Mouse (Mus musculus) Patski (cell line): ENCODE results near the gene Ptprt. TPM values are rescaled to one million over a fixed set of nuclear protein-coding genes. Genes with fewer than 3 reads are reported as not detected.
"Not testable (repeated sequence)": the region's sequence is repeated elsewhere in the genome, so short reads cannot be mapped to it uniquely, and the experiment has no call there.

Source experiments
- ATAC-seq: fragments of 100-300 bp; one replicate; pipeline ENCODE4 v1.8.0; 2021
- CTCF ChIA-PET: fragments of 350-600 bp; sonication (Branson Sonifier 250); formaldehyde crosslinking; loops from one replicate; lab custom pipeline; 2022; ENCODE audit warnings: inconsistent platforms; lab: Charles Lee
- POLR2A ChIA-PET: fragments of 350-600 bp; sonication (Branson Sonifier 250); formaldehyde crosslinking; loops from one replicate; lab custom pipeline; 2022; ENCODE audit warnings: antibody characterized with exemption, inconsistent platforms; lab: Charles Lee
- DNase-seq: peaks from one replicate; pipeline ENCODE4 v3.0.0-alpha.2; 2011; ENCODE audit warnings: low read depth, low spot score
- H3K27me3 ChIP-seq: fragments of 371-371 bp; one replicate; pipeline ENCODE4 v1.5.1; 2021
- CTCF ChIP-seq: fragments of 100-300 bp; IDR thresholded peaks from one replicate; pipeline ENCODE4 v1.5.1; 2021
- in situ Hi-C: fragments of 300-500 bp; cut with MboI; formaldehyde crosslinking; loops from 3 replicates; pipeline ENCODE4 v1.11.1; 2018; ENCODE audit warnings: low pct_unique_long_range_greater_than_20kb, mixed read lengths
- polyA plus RNA-seq: library from polyadenylated mRNA; unstranded; gene quantifications from one replicate; pipeline ENCODE4 v1.2.3, GENCODE M21; 2021

Gene Ptprt
- polyA plus RNA-seq, 1 experiment from 2014 or later: 0.01 TPM

DNA sequence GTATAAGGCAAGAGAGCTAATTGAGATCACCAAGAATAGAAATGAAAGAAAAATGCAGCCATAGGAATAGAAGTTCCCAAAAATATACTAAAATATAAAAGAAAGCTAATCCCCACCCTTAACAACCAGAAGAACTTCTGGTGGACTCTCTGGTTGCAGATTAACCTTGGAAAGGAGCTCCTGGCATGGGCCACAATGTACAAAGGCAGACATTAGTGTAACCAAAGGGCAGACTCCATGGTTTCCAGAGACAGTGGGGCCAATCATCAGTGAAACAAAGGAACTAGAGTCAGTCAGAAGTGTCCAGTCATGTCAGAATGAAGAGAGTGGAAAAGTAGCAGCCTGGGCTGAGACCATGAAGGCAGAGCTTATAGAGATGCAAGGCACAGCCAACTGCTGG, 440.4 kb downstream of the Ptprt start:
- ATAC-seq: no peak
- TF ChIP-seq CTCF: no peak
- no peaks in the 10 kb centered on the region for H3K27me3 ChIP-seq
- POLR2A ChIA-PET: interaction anchor here (0.6 kb wide), 1 partner anchor 8 kb away, joined by 4 read pairs; no protein-coding TSS in a partner anchor
- CTCF ChIA-PET: interaction anchor here (1.3 kb wide), 1 partner anchor 17 kb away, joined by 3 read pairs; no protein-coding TSS in a partner anchor
- in situ Hi-C loops: no loop called here
- no peak for DNase-seq

DNA sequence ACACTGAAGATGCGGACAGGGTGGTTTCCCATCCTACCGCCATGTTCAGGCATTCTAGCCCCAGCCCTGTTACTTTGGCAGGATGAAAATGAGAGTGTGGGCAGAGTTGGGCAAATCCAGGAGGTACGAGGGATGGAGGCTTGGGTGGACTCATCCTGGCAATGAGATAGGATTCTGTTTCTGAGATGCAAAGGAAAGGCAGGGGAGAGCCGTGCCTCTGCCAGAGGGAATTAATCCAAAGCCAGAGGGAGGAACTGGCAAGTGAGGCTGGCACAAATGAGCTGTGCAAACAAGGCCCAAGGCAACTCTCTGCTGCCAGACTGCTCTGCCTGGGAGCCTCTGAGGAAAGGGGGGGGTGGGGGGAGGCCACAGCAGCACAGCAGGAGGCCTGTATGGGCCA, 441.4 kb downstream of the Ptprt start:
- ChIA-PET POLR2A (no interaction called here), CTCF (no interaction called here)
- ATAC-seq (no peak), DNase-seq (no peak)
- no peaks in the 10 kb centered on the region for H3K27me3 ChIP-seq
- no peak for TF ChIP-seq CTCF
- in situ Hi-C loops: no loop called here

DNA sequence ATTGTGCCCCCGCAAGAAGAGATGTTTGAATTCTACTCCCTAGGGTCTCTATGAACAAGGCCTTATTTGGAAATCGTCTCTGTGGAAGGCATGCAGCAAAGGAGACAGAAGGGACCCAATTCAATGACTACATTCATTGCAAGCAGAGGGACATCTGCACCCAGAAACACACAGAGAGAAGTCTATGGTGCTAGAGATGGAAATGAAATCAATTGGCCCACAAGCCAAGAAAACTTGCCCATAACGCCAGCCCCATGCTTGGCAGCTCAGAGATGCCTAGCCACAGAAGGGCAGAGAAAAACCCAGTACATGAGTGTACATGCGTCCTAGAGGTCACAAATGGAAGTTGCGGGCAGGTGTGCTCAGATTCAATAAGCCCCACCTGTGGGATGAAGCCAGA, 443.1 kb downstream of the Ptprt start:
- POLR2A ChIA-PET: no interaction called here
- no peak for TF ChIP-seq CTCF
- CTCF ChIA-PET: interaction anchor here (1.0 kb wide), 1 partner anchor 10 kb away, joined by 3 read pairs; no protein-coding TSS in a partner anchor
- in situ Hi-C loops: no loop called here
- DNase-seq: no peak
- no peak for ATAC-seq
- no peaks in the 10 kb centered on the region for H3K27me3 ChIP-seq

DNA sequence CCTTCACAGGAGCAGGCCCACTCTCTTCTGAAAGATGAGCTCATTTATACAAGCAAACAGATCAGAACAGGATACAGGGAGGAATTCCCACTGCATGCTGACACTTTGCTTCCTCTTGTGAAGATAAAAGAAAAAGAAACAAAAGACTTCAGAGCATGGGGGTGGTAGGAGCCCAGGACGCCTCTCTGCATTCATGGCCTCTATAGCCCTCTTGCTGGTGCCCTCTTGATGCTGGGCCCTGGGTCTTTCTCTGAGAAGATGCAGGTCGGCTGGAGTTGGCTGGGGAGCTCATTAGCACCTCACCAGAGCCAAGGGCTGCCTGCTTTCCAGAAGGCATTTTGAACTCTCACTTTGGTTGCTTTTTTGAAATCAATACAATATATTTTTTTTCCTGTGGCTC, 448.6 kb downstream of the Ptprt start:
- TF ChIP-seq CTCF: no peak
- ATAC-seq: no peak
- ChIA-PET CTCF (interaction anchor here (1.3 to 1.4 kb wide), 2 partner anchors 13 to 16 kb away, joined by 3 read pairs; no protein-coding TSS in a partner anchor), POLR2A (interaction anchor here (0.7 kb wide), 1 partner anchor 179 kb away, joined by 3 read pairs; no protein-coding TSS in a partner anchor)
- no peak for DNase-seq
- H3K27me3 ChIP-seq: no peaks in the 10 kb centered on the region
- in situ Hi-C loops: no loop called here

DNA sequence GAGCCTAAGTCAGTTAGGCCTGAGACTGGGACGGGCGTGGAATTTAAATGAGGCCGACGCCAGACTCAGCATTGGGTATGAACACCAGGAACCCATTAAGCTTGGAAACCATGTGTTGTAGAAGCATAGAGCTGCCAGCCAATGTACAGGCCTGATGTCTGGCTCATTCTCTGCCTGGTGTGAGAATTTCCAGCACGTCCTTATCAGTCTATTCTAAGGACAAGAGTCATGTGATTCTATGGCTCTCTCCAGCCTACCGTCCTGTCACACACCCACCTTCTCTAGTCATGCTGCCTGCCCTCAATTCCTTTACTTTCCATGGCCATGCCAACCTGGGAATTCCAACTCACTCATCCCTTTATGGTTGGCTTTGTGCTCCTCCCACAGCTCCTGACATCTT, 450.4 kb downstream of the Ptprt start:
- ATAC-seq: no peak
- no peaks in the 10 kb centered on the region for H3K27me3 ChIP-seq
- ChIA-PET CTCF (no interaction called here), POLR2A (no interaction called here)
- in situ Hi-C loops: no loop called here
- DNase-seq: no peak
- no peak for TF ChIP-seq CTCF

DNA sequence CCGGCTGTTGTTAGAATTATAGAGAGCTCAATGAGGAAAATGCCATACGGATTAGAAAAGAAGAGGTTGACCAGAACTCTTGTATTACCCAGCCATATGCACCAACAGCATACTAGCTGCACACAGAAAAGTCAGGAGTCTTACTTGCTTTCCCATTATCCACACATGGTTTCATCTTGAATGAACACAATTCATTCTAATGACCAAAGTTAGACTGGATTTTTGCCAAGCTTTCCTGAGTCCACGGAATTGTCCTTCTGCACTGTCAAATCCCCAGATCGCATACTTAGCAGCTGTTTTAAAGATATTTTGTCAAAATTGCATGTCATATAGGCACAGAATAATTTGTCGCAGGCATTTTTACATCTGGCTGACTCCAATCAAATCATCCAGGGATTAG, 463.6 kb downstream of the Ptprt start:
- no peaks in the 10 kb centered on the region for H3K27me3 ChIP-seq
- ChIA-PET POLR2A (interaction anchor here (0.6 kb wide), 1 partner anchor 33 kb away, joined by 4 read pairs; no protein-coding TSS in a partner anchor), CTCF (no interaction called here)
- TF ChIP-seq CTCF: no peak
- DNase-seq (no peak), ATAC-seq (no peak)
- in situ Hi-C loops: no loop called here

DNA sequence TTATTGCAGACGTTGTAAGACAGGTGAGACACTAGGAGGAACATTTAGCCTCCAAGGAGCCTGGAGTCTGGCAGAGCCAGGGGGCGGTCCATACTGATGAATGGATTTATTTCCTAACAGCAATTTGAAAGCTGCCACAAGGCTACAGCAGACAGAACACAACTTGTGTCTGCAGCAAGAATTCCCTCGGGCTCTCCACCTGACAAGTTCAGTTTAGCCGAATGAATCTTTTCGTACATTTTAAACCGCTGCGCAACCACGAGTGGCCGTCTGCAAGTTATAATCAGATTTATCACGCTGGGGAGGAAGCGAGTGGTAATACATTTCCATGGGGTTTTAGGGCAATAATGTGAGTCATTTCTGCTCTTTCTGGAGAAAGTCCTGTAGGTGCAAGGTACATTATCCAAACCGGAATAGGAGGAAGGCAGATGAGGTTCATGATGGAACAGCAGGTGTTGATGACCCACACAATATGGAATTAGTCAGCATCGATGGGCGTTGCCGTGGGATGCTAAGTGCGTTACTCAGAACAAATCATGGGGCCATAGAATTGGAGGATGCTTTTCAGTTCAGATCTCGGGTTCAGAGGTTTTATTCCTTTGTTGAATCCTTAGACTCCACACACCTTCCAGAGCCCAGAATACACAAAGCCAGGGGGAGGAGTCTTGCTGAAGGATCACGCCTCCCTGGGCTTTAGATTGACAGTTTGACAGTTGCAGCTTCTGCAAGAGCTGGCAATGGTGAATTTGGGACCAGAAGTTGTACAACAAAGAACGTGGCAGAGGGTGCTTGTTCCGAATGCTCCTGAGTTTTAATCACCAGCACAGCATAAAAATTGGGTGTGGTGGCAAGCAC, 478.1 kb downstream of the Ptprt start:
- no peak for ATAC-seq
- no peak for TF ChIP-seq CTCF

DNA sequence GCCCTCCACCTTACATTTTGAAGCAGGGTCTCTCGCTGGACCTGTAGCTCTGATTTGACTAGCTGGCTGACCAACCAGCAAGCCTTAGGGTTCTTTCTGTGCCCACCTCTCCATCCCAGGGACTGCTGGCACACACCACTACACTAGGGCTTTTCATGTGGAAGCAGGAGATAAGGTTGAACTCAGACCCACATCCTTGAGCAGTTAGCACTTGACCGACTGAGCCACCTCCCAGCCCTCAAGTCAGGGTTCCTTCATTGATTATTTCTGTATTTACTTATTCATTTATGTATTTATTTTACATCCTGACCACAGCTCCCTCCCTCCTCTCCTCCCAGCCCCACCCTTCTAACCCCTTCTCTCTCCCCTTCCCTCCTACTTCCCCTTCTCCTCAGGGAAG, 479.1 kb downstream of the Ptprt start:
- no peak for TF ChIP-seq CTCF
- CTCF ChIA-PET: no interaction called here
- POLR2A ChIA-PET: no interaction called here
- no peak for ATAC-seq
- in situ Hi-C loops: no loop called here
- no peak for DNase-seq
- no peaks in the 10 kb centered on the region for H3K27me3 ChIP-seq

More for the DNA sequence above, 478.1 kb downstream of the Ptprt start:
- CTCF ChIA-PET: no interaction called here
- POLR2A ChIA-PET: interaction anchor here (0.7 kb wide), 1 partner anchor 692 kb away, joined by 4 read pairs; no protein-coding TSS in a partner anchor
- H3K27me3 ChIP-seq: no peaks in the 10 kb centered on the region
- in situ Hi-C loops: no loop called here
- DNase-seq: no peak

DNA sequence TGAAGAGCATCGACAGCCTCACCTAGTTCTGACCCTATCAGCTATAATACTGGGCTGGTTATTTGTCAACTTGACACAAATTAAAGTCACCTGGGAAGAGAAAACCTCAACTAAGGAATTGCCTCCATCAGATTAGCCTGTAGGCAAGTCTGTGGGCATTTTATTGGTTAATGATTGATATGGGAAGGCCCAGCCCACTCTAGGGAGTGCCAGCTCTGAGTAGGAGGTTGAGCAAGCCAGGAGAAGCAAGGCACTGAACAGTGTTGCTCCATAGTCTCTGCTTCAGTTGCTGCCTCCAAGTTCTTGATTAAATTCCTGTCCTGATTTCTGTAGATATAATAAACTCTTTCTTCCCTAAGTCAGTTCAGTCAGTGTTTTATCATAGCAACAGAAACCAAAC, 488.4 kb downstream of the Ptprt start:
- peak; percentile 44 for ATAC-seq
- in situ Hi-C loops: no loop called here
- H3K27me3 ChIP-seq: no peaks in the 10 kb centered on the region
- DNase-seq: no peak
- TF ChIP-seq CTCF: no peak
- ChIA-PET CTCF (no interaction called here), POLR2A (no interaction called here)

DNA sequence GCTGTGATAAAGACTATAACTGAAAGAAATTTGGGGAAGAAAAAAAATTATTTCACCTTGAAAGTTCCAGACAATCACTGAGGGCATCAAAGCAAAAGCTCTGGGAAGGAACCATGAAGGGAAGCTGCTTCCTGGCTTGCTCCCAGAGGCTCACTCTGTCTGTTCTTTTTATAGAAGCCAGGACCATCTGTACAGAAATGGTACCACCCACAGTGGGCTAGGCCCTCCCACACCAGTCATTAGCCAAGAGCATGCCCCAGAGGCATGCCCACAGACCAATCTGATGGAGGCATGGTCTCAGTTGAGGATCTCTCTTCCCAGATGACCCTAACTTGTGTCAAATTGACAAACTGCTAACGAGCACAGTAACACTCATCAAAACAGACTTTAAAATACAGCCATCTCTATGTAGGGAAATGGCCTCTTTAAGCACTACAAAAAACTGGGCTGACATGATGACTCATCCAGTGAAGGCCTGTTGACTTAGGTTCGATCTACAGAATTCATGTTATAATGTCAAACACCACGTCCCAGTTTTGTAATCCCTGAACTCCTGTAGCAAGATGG, 519.0 kb downstream of the Ptprt start:
- in situ Hi-C loops: no loop called here
- POLR2A ChIA-PET: no interaction called here
- ATAC-seq: no peak

DNA sequence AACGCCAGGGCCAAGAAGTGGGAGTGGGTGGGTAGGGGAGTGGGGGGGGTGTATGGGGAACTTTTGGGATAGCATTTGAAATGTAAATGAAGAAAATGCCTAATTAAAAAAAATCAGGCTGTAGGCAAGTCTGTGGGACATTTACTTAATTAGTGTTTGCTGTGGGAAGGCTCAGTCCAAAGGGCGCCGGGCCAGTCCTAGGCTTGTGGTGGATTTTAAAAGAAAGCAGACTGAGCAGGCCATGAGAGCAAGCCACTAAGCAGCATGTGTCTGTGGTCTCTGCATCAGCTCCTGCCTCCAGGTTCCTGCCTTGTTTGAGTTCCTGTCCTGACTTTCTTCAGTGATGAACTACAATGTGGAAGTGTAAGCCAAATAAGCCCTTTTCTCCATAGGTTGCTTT, 524.8 kb downstream of the Ptprt start:
- ATAC-seq: not testable (repeated sequence)

More for the DNA sequence above, 519.0 kb downstream of the Ptprt start:
- no peak for DNase-seq
- H3K27me3 ChIP-seq: no peaks in the 10 kb centered on the region
- no peak for TF ChIP-seq CTCF
- CTCF ChIA-PET: no interaction called here

More for the DNA sequence above, 524.8 kb downstream of the Ptprt start:
- H3K27me3 ChIP-seq, POLR2A ChIA-PET, CTCF ChIA-PET, DNase-seq, in situ Hi-C loops: not testable (repeated sequence)
